Mouse (Mus musculus) ES-E14 (cell line): ENCODE measurements around the gene Htra2. TPM values are rescaled to one million over a fixed set of nuclear protein-coding genes. Genes with fewer than 3 reads are reported as not detected.

Experiments used
- DNase-seq: peaks from one replicate; pipeline ENCODE4 v3.0.0-alpha.2; 2013; ENCODE audit warnings: low read depth, low spot score
- H3K27ac ChIP-seq: 2 replicates; pipeline ENCODE4 v1.5.1; 2012; ENCODE audit warnings: low read depth, mild to moderate bottlenecking, low read length, moderate library complexity, mixed read lengths; ENCODE audit not compliant: poor library complexity, insufficient read depth, severe bottlenecking
- H3K36me3 ChIP-seq: 2 replicates; pipeline ENCODE4 v1.6.1; 2012; ENCODE audit warnings: mild to moderate bottlenecking, low read length, moderate library complexity, mixed read lengths; ENCODE audit not compliant: control insufficient read depth, poor library complexity, insufficient read depth, severe bottlenecking
- H3K4me1 ChIP-seq, 2 experiments: fragments of 150-350 bp in 1 of 2; sonication (generic) in 1 of 2; 2 replicates each; pipeline ENCODE4 v1.6.1; 2012; ENCODE audit warnings: low read length in 2 of 2, mild to moderate bottlenecking in 1 of 2, mixed read lengths in 1 of 2; ENCODE audit not compliant: control insufficient read depth in 2 of 2, insufficient read depth in 2 of 2, poor library complexity in 1 of 2
- H3K4me3 ChIP-seq, 2 experiments: fragments of 150-350 bp in 1 of 2; sonication (generic) in 1 of 2; 2 replicates each; pipeline ENCODE4 v1.5.1; 2012; ENCODE audit warnings: low read length in 2 of 2, low read depth in 1 of 2, mild to moderate bottlenecking in 1 of 2, mixed read lengths in 1 of 2; ENCODE audit not compliant: insufficient read depth in 1 of 2, poor library complexity in 1 of 2, severe bottlenecking in 1 of 2
- H3K9ac ChIP-seq: 2 replicates; pipeline ENCODE4 v1.6.1; 2012; ENCODE audit warnings: low read depth, mild to moderate bottlenecking, low read length, mixed read lengths; ENCODE audit not compliant: poor library complexity, insufficient read depth, severe bottlenecking
- H3K9me3 ChIP-seq: fragments of 150-350 bp; sonication (generic); 2 replicates; pipeline ENCODE4 v1.6.1; 2012; ENCODE audit warnings: low read depth, mild to moderate bottlenecking, low read length; ENCODE audit not compliant: control insufficient read depth, insufficient read depth
- CHD2 ChIP-seq: IDR thresholded peaks from 2 replicates; pipeline ENCODE4 v1.6.1; 2014; ENCODE audit warnings: mild to moderate bottlenecking, low read depth, low read length, inconsistent platforms
- HCFC1 ChIP-seq: IDR thresholded peaks from 2 replicates; pipeline ENCODE4 v1.6.1; 2012; ENCODE audit warnings: low read length, inconsistent platforms, borderline replicate concordance; ENCODE audit not compliant: insufficient read depth
- MAFK ChIP-seq: IDR thresholded peaks from 2 replicates; pipeline ENCODE4 v1.6.1; 2014; ENCODE audit warnings: mild to moderate bottlenecking, low read depth, low read length, inconsistent platforms; ENCODE audit not compliant: insufficient read depth
- ZC3H11A ChIP-seq: IDR thresholded peaks from 2 replicates; pipeline ENCODE4 v1.6.1; 2012; ENCODE audit warnings: low read depth, mild to moderate bottlenecking, inconsistent platforms, low read length, borderline replicate concordance
- ZNF384 ChIP-seq: IDR thresholded peaks from 2 replicates; pipeline ENCODE4 v1.6.1; 2012; ENCODE audit warnings: low read depth, low read length, inconsistent platforms
- in situ Hi-C, 2 experiments: fragments of 600-800 bp; cut with MboI; formaldehyde crosslinking; loops; one replicate each; pipeline ENCODE4 v1.15.1; 2025; ENCODE audit warnings: low sequenced_read_pairs in 2 of 2, inconsistent platforms in 1 of 2; ENCODE audit not compliant: unreplicated experiment in 2 of 2
- total RNA-seq: library from RNA; depleted of rRNA; stranded (reverse); fragments of 300-350 nt; gene quantifications from 2 replicates; pipeline ENCODE4 v1.2.3, GENCODE M21; 2012

The Htra2 gene
- total RNA-seq, 1 experiment: 66.8 TPM

DNA sequence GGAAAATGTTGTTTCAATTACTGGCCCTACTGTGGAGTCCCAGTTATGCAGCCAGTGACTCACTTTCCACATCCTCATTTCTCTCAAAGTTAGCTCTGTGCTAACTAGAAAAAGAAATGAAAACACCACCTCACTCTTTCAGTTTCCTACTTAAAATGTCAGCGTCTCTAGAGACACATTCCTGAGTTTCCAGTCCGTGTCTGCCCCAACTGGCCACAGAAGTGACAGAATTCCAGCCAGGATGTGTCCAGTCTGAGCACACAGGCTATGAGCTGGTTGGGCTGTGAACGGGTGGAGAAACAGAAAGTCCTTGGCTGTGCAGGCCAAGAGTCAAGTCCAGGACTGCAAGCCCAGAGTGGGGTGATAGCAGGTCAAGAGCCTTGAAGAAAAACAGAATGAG is 37.9 kb downstream of the Htra2 start:
- no peak overlapping the region for H3K9ac ChIP-seq
- H3K27ac ChIP-seq: no peak overlapping the region
- TF ChIP-seq ZNF384 (no peak), CHD2 (no peak), ZC3H11A (no peak), MAFK (no peak), HCFC1 (no peak)
- peaks cover 3% of the 10 kb centered on the region; the same call in 1 of the 2 replicates for H3K9me3 ChIP-seq
- H3K4me1 ChIP-seq: no peaks in the 10 kb centered on the region
- DNase-seq: no peak
- in situ Hi-C loops: no loop called here
- H3K36me3 ChIP-seq: no peaks in the 10 kb centered on the region
- H3K4me3 ChIP-seq: no peak overlapping the region

DNA sequence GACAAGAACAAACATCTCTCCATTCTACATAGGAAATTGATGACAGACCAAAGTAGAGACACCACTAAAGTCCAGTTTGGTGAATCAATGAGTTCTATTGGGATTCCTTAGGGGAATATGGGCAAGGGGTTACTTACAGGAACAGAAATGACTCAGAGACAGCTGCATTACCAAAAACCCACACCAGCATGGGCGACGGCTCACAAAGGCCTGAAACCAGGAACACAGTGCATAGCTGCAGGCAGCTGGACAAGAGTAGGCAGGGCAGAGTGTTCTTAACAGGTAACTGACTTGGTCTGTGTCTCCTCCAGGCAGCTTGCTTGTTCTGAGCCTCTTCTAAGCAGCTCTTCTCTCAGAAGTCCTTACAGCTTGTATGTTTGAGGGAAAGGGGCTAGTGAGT is 39.3 kb downstream of the Htra2 start:
- Histone ChIP-seq H3K4me3 (no peak overlapping the region), H3K4me1 (no peaks in the 10 kb centered on the region), H3K9ac (no peak overlapping the region), H3K9me3 (peaks cover 11% of the 10 kb centered on the region), H3K36me3 (no peaks in the 10 kb centered on the region), H3K27ac (no peak overlapping the region)
- TF ChIP-seq ZC3H11A (no peak), HCFC1 (no peak), ZNF384 (no peak), MAFK (no peak), CHD2 (no peak)
- DNase-seq: no peak
- in situ Hi-C loops: no loop called here

DNA sequence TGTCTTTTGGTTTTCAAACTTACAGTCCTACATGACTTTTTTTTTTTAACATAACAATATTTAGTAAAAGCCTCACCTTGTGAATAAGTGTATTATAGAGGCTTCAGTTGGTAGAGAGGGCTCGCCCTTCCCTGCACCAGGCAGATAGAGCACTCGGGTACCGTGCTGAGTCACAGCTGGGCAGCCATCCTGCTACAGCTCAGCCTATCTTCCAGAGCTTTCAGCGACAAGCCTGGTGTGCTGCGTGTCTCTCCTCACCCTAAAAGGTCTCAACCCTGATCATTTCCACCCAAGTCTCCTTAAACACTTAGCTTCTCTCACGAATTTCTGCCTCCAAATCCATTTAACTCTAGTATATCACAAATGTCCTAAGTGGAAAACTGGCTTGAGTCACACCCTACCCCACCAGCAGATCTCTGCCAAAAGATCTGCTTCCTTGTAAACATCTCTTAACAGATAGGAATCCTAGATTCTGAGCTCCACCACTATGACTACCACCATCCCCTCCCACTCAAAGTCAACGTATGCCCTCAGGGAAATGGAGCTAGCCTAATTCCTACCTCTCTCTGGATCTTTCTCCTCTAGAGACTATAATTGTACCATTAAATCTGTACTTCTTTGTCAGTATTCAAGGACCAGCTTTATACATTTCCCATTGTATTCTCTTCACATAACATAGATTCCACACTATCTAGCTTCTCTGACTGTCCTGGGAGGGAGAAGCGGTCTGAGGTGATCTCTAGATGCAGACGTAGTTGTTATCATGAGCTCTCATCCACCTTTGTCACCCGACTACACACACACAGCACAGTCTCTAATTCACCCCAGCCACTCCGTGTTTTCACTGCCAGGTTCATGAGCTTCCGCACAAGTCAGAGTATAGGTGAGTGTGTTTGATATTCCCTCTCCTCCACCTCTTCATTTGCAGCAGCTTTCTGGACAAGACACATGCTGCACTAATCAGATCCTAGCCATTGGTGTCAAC is 40.3 kb downstream of the Htra2 start:
- peaks cover 11% of the 10 kb centered on the region for H3K9me3 ChIP-seq

DNA sequence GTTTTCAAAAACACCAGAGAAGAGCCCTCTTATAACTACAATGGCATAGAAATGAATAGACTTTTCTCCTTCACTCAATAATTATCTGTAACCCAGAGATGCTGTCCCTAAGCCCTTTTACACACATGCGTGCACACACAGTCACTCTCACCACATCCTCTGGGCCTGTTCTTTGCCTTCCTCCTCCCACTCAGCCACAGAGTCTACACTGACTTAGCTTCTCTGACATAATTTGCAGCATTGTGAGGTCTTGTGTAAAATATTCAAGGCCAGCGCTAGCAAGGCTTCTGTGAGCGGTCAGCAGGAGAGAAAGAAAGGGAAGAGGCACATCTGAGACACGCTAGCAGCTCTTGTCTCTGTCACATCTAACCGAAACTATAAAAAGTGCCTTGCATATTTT is 41.6 kb downstream of the Htra2 start:
- no peak for DNase-seq
- no peak overlapping the region for H3K27ac ChIP-seq
- TF ChIP-seq MAFK: no peak
- TF ChIP-seq ZNF384: no peak
- no peak for TF ChIP-seq CHD2
- no peak for TF ChIP-seq ZC3H11A
- TF ChIP-seq HCFC1: no peak
- H3K9ac ChIP-seq: no peak overlapping the region
- H3K9me3 ChIP-seq: peaks cover 11% of the 10 kb centered on the region
- no peaks in the 10 kb centered on the region for H3K36me3 ChIP-seq
- H3K4me1 ChIP-seq: no peaks in the 10 kb centered on the region
- no peak overlapping the region for H3K4me3 ChIP-seq
- in situ Hi-C loops: no loop called here

More for the DNA sequence above, 40.3 kb downstream of the Htra2 start:
- in situ Hi-C loops: no loop called here
- no peak for DNase-seq
- no peak for TF ChIP-seq CHD2
- no peak for TF ChIP-seq HCFC1
- TF ChIP-seq MAFK: no peak
- TF ChIP-seq ZC3H11A: no peak
- TF ChIP-seq ZNF384: no peak
- no peak overlapping the region for H3K4me3 ChIP-seq
- no peak overlapping the region for H3K9ac ChIP-seq
- no peaks in the 10 kb centered on the region for H3K4me1 ChIP-seq
- no peaks in the 10 kb centered on the region for H3K36me3 ChIP-seq
- no peak overlapping the region for H3K27ac ChIP-seq
